Mouse (Mus musculus) heart, embryonic 11.5 days (tissue): ENCODE measurements around the gene Gm17571. TPM values are rescaled to one million over a fixed set of nuclear protein-coding genes. Genes with fewer than 3 reads are reported as not detected.

ENCODE experiments used
- ATAC-seq: fragments of 200-750 bp; cut with Nextera tagmentation; replicated peaks from 2 replicates; pipeline ENCODE4 v1.8.0; 2017; ENCODE audit warnings: moderate library complexity; ENCODE audit not compliant: insufficient number of reproducible peaks, low FRiP score, low TSS enrichment
- H3K27ac ChIP-seq: fragments of 300-500 bp; sonication (generic); 2 replicates; pipeline ENCODE4 v1.5.1; 2014; ENCODE audit warnings: mild to moderate bottlenecking, low read depth, low read length
- H3K27me3 ChIP-seq: fragments of 300-500 bp; sonication (generic); 2 replicates; pipeline ENCODE4 v1.6.1; 2014; ENCODE audit warnings: mild to moderate bottlenecking, low read length, mixed read lengths; ENCODE audit not compliant: control insufficient read depth, insufficient read depth
- H3K36me3 ChIP-seq: fragments of 300-500 bp; sonication (generic); 2 replicates; pipeline ENCODE4 v1.6.1; 2014; ENCODE audit warnings: mild to moderate bottlenecking, low read length, moderate library complexity, mixed read lengths; ENCODE audit not compliant: control insufficient read depth, insufficient read depth
- H3K4me1 ChIP-seq: fragments of 300-500 bp; sonication (generic); 2 replicates; pipeline ENCODE4 v1.6.1; 2014; ENCODE audit warnings: low read length; ENCODE audit not compliant: control insufficient read depth, insufficient read depth
- H3K4me2 ChIP-seq: fragments of 300-500 bp; sonication (generic); 2 replicates; pipeline ENCODE4 v1.6.1; 2014; ENCODE audit warnings: mild to moderate bottlenecking, moderate library complexity
- H3K4me3 ChIP-seq: fragments of 300-500 bp; sonication (generic); 2 replicates; pipeline ENCODE4 v1.5.1; 2014; ENCODE audit warnings: low read depth, low read length
- H3K9ac ChIP-seq: fragments of 300-500 bp; sonication (generic); 2 replicates; pipeline ENCODE4 v1.6.1; 2014; ENCODE audit warnings: mild to moderate bottlenecking, low read depth, low read length, moderate library complexity
- H3K9me3 ChIP-seq: fragments of 300-500 bp; sonication (generic); replicated peaks from 2 replicates; pipeline ENCODE4 v1.6.1; 2016; ENCODE audit warnings: low read length; ENCODE audit not compliant: control insufficient read depth
- WGBS: fragments of 180-500 bp; shearing (Covaris S2); extraction: QIAGEN DNeasy Blood & Tissue Kit; methylation state at CpG from one replicate; pipeline ENCODE4 v1.1.7; 2014; ENCODE audit not compliant: insufficient replicate concordance; 5-methylcytosine and 5-hydroxymethylcytosine counted together
- polyA plus RNA-seq: library from polyadenylated mRNA; unstranded; fragments of >200 nt; fragmentation: Nextera tagmentation; extraction: Ambion mirVana; gene quantifications from 2 replicates; pipeline ENCODE4 v1.2.1, GENCODE M21; 2014

The Gm17571 gene
- polyA plus RNA-seq = not detected in 2 replicates

- H3K4me3 ChIP-seq = no peak within 1 kb of the TSS
- H3K9me3 ChIP-seq = no peaks in the 10 kb centered on the region
- H3K27ac ChIP-seq = no peak within 1 kb of the TSS
- WGBS = 59% methylated on average over 4 of the region's 4 CpGs
- no peak within 1 kb of the TSS for H3K4me2 ChIP-seq
- H3K4me1 ChIP-seq = peaks cover 18% of the 10 kb centered on the region
- H3K27me3 ChIP-seq = no peaks in the 10 kb centered on the region
- no peak for ATAC-seq
- no peak within 1 kb of the TSS for H3K9ac ChIP-seq
- no peaks in the 10 kb centered on the region for H3K36me3 ChIP-seq
Observed at GRCm38 (mm10) chr9:13446703-13447285, at the start of gene Gm17571. Gene Gm17571, minus strand, starts transcription at chr9:13446753.

- Histone ChIP-seq H3K9ac (no peak overlapping the region), H3K27me3 (no peaks in the 10 kb centered on the region), H3K27ac (no peak overlapping the region), H3K4me3 (no peak overlapping the region), H3K4me1 (peaks cover 18% of the 10 kb centered on the region), H3K36me3 (no peaks in the 10 kb centered on the region), H3K4me2 (no peak overlapping the region), H3K9me3 (no peaks in the 10 kb centered on the region)
- no peak for ATAC-seq
Observed at GRCm38 (mm10) chr9:13495530-13495929, 49.0 kb upstream of the Gm17571 start.

GRCm38 (mm10) chr9:13493746-13494145, 47.2 kb upstream of the Gm17571 start:
- no peaks in the 10 kb centered on the region for H3K9me3 ChIP-seq
- WGBS = 84% methylated on average over 2 of the region's 2 CpGs
- H3K4me1 ChIP-seq = peaks cover 18% of the 10 kb centered on the region
- ATAC-seq = no peak
- H3K27ac ChIP-seq = no peak overlapping the region
- no peaks in the 10 kb centered on the region for H3K36me3 ChIP-seq
- no peaks in the 10 kb centered on the region for H3K27me3 ChIP-seq
- H3K9ac ChIP-seq = no peak overlapping the region
- no peak overlapping the region for H3K4me2 ChIP-seq
- no peak overlapping the region for H3K4me3 ChIP-seq

- H3K9ac ChIP-seq = no peak overlapping the region
- 87% methylated on average over 2 of the region's 2 CpGs for WGBS
- no peak overlapping the region for H3K4me2 ChIP-seq
- H3K27ac ChIP-seq = no peak overlapping the region
- H3K9me3 ChIP-seq = no peaks in the 10 kb centered on the region
- H3K36me3 ChIP-seq = no peaks in the 10 kb centered on the region
- no peaks in the 10 kb centered on the region for H3K27me3 ChIP-seq
- no peak overlapping the region for H3K4me3 ChIP-seq
- peaks cover 11% of the 10 kb centered on the region; the same call in 1 of the 2 replicates for H3K4me1 ChIP-seq
- ATAC-seq = no peak
Observed at GRCm38 (mm10) chr9:13492807-13493206, 46.3 kb upstream of the Gm17571 start.

- 74% methylated on average over 9 of the region's 9 CpGs for WGBS
- H3K9me3 ChIP-seq = no peaks in the 10 kb centered on the region
- H3K9ac ChIP-seq = no peak overlapping the region
- H3K36me3 ChIP-seq = no peaks in the 10 kb centered on the region
- H3K4me3 ChIP-seq = no peak overlapping the region
- H3K27ac ChIP-seq = no peak overlapping the region
- no peak for ATAC-seq
- H3K4me2 ChIP-seq = no peak overlapping the region
- no peaks in the 10 kb centered on the region for H3K27me3 ChIP-seq
- H3K4me1 ChIP-seq = peaks cover 6% of the 10 kb centered on the region; the same call in 1 of the 2 replicates
Observed at GRCm38 (mm10) chr9:13491854-13492620, 45.5 kb upstream of the Gm17571 start.

GRCm38 (mm10) chr9:13491107-13491506, 44.6 kb upstream of the Gm17571 start:
- no peaks in the 10 kb centered on the region for H3K27me3 ChIP-seq
- H3K27ac ChIP-seq = no peak overlapping the region
- 65% methylated on average over 1 of the region's 1 CpGs for WGBS
- no peak for ATAC-seq
- no peak overlapping the region for H3K4me2 ChIP-seq
- no peak overlapping the region for H3K4me3 ChIP-seq
- H3K9me3 ChIP-seq = no peaks in the 10 kb centered on the region
- H3K36me3 ChIP-seq = no peaks in the 10 kb centered on the region
- peaks cover 4% of the 10 kb centered on the region; the same call in 1 of the 2 replicates for H3K4me1 ChIP-seq
- no peak overlapping the region for H3K9ac ChIP-seq

- H3K27me3 ChIP-seq = no peaks in the 10 kb centered on the region
- peaks cover 23% of the 10 kb centered on the region for H3K4me1 ChIP-seq
- WGBS = 49% methylated on average over 1 of the region's 1 CpGs
- no peak for ATAC-seq
- H3K36me3 ChIP-seq = no peaks in the 10 kb centered on the region
- no peak overlapping the region for H3K4me2 ChIP-seq
- H3K9ac ChIP-seq = no peak overlapping the region
- H3K4me3 ChIP-seq = no peak overlapping the region
- no peaks in the 10 kb centered on the region for H3K9me3 ChIP-seq
- no peak overlapping the region for H3K27ac ChIP-seq
Observed at GRCm38 (mm10) chr9:13485914-13486313, 39.4 kb upstream of the Gm17571 start.

GRCm38 (mm10) chr9:13484267-13485240, 38.0 kb upstream of the Gm17571 start:
- 53% methylated on average over 12 of the region's 12 CpGs for whole genome bisulfite sequencing
- Histone ChIP-seq H3K4me3 (no peak overlapping the region), H3K4me2 (peak overlapping the region; percentile 48), H3K27me3 (no peaks in the 10 kb centered on the region), H3K9me3 (no peaks in the 10 kb centered on the region), H3K9ac (peak overlapping the region; percentile 43; the same call in 1 of the 2 replicates), H3K27ac (peak overlapping the region; percentile 51), H3K4me1 (peaks cover 30% of the 10 kb centered on the region), H3K36me3 (no peaks in the 10 kb centered on the region)
- ATAC-seq = no peak
